Mouse (Mus musculus): ENCODE measurements around the gene Galntl5. TPM values are rescaled to one million over a fixed set of nuclear protein-coding genes. Genes with fewer than 3 reads are reported as not detected.

The Galntl5 gene
- polyA plus RNA-seq (2012): not detected in 2 replicates

DNA sequence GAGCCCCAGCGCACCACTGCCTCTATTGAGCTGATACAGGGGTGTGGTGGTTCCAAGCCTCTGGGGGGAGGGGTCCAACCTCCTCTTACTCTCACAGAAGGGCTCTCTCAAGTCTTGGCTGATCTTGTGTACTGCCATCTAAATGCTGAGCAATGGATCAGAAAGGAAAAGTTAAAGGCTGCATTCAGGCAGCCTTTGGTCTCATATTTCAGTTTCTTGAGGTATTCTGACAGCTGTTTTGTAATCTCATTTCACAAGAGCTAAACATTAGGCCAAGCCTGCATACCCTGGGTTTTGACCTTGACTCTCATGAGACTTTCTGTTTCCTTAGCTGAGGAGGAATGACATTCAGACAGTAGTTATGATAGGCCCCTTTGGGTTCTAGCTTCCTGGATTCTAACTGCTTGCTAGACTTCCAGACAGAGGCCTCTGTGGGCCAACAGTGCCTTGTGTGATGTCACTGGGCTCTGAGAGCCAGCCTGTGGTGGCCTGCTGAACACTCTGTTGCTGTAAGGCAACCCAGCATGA, at the start of gene Galntl5:
TSS of gene Galntl5 (plus strand) at position 457 of the 528 bp plus-strand sequence.

DNA sequence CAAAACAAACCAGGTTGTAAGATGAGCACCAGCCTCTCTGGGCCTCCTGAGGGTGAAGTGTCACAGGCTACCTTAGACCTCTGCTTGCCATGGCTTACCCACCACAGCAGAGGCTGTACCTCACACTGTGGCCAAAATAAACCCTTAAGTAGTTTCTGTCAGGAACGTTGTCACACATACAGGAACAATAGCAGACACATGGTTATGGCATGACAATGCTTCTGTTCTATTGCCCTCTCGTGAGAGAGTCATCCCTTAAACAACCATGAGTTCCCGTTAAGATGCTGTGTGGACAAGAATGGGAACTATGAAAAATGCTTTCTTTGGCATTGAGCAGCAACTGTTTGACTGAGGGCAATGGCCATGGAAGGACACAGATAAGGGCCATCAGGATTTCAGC, 40.3 kb downstream of the Galntl5 start, which contains the start of gene Galnt11:
TSS of gene Galnt11 (plus strand) at position 301 of the 400 bp plus-strand sequence.

DNA sequence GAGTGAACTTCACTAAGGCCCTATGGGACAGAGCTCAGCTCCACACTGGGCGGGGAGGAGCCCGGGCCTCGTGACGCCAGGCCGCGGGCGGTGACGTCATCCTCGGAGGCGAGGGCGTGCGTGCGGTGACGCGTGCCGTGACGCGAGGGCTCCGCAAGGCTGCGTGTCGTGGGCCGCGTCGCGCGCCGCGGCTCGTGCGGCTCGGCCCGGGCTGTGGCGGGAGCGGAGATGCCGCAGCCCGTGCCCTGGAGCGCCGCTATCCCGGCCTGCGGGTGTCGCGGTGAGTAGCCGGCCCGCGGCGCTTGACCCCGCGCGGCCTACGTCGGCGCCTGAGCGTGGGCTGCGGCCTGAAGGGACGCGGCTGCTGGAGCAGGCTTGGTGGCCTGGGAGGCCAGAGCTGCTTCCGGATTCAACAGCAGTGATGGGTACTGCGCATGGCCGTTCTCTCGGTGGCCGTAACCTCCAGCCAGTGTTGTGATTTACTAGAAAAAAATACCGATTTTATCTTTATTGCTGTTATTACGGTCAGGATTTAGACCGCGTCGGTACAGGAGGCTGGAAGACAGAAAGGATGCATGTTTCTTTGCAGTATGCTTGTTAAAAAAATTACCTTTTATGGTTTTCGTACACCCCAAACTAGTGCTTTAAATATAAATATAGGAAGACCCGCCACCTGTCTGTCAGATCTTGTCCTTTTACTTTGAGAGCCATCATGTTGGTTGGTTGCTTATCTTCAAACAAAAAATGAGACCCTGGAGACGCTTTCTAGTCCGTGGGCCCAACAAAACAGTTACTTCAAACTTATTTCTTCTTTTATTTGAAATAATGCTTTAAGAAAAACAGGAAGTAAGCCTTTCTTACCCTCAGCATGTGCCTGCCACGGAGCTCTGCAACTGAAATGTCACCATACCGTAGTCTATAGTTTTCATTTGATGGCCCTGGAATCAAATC, 41.8 kb downstream of the Galntl5 start, which contains the start of gene E130116L18Rik:
TSS of gene E130116L18Rik (minus strand) at position 402 of the 951 bp plus-strand sequence.

Other genes with a start within 250 kb of the Galntl5 start
- 11.4 and 12.2 TPM in 2 replicates for gene Prkag2, start 80.8 kb upstream of the Galntl5 start, polyA plus RNA-seq (2012)
- 3.0 and 3.2 TPM in 2 replicates for gene Galnt11, start 40.4 kb downstream of the Galntl5 start, polyA plus RNA-seq (2012)
- gene E130116L18Rik, start 41.7 kb downstream of the Galntl5 start, polyA plus RNA-seq (2012): not detected in 2 replicates

Data from megakaryocyte-erythroid progenitor cell, adult 5 weeks (primary cell).